ENCODE assay signal across 8 mouse cellular contexts in the genomic region with DNA sequence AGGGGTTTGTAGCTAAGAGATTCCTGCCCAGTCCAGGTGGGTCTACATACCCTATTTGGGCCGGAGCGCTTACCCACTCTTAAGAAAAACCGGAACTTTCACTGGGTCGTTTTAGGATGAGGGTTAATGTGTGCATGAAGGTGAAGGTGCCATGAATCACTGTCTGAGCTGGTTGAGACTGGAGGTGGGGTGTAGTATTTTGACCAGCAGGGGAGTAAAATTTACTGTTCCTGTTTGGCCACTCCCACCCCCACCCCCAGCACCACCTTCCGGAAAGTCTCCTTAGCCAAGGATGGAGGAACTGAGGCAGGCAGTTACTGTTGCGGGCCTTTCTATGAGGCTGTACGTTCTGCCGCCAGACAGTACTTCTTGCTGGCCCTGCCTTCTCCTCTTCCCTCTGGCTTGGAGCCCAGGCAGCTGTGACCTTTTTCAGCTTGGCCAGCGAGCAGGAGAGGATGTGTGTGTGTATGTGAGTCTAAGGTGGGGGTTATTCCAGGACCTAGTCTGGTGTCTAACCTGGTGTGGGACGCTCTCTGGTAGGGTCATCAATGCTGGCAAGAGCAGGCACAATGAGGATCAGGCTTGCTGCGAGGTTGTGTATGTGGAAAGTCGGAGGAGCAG. TPM values are rescaled to one million over a fixed set of nuclear protein-coding genes. Genes with fewer than 3 reads are reported as not detected.
DNase-seq lines count a peak whose midpoint lies in the region; ATAC-seq lines count a peak whose summit lies in the region.

No protein-coding gene starts in this region.

- ATAC-seq in monocyte, adult 5-6 weeks (replicated peaks; ENCODE audit: insufficient number of reproducible peaks, low FRiP score, low TSS enrichment, poor library complexity, severe bottlenecking), result no peak

- peak; percentile 52 for DNase-seq in urinary bladder, postnatal 14 days (ENCODE audit: low spot score)
- no peak for DNase-seq in urinary bladder, postnatal 10 days (ENCODE audit: low spot score)
- peak; percentile 98 for DNase-seq in heart, adult 11 months
- peak; percentile 71 for DNase-seq in kidney, adult 18-20 months
- peak; percentile 78 for DNase-seq in lung, postnatal 10 days
- DNase-seq in cerebellum, adult 11 months, result no peak
- DNase-seq in B cell, adult 2 months, result no peak

RNA-seq across cellular contexts. Expression of gene Fam19a3, which starts 0.5 kb away (rescaled TPM):
- 0.32 to 4.9 TPM (median 1.9 TPM) in 3 replicates for total RNA-seq in monocyte, adult 5-6 weeks (2017)

RNA-seq across cellular contexts. Expression of gene Ppm1j, which starts 1.3 kb away (rescaled TPM):
- total RNA-seq in monocyte, adult 5-6 weeks (2017), result 29.4 to 78.1 TPM (median 44.9 TPM) in 3 replicates

RNA-seq across cellular contexts. Expression of gene Rhoc, which starts 6.0 kb away (rescaled TPM):
- 10.9 to 45.4 TPM (median 13.3 TPM) in 3 replicates for total RNA-seq in monocyte, adult 5-6 weeks (2017)

RNA-seq across cellular contexts. Expression of gene Mov10, which starts 36.2 kb away (rescaled TPM):
- total RNA-seq in monocyte, adult 5-6 weeks (2017), result 3.2 to 8.2 TPM (median 7.1 TPM) in 3 replicates

Comparison
In these comparisons a context has a peak if more than half of its experiments do, and no peak if none do; other contexts are left out.
1. DNase-seq: peak in urinary bladder, postnatal 14 days (single experiment), heart, adult 11 months (single experiment), kidney, adult 18-20 months (single experiment) and lung, postnatal 10 days (single experiment); none in urinary bladder, postnatal 10 days (single experiment), cerebellum, adult 11 months (single experiment) and B cell, adult 2 months (0 of 2).